Mouse (Mus musculus) kidney, postnatal 0 days (tissue): Measurements from ENCODE around the gene Sh3gl3. TPM values are rescaled to one million over a fixed set of nuclear protein-coding genes. Genes with fewer than 3 reads are reported as not detected.
A peak's percentile ranks its signal among the peaks of the same experiment; 100 is the strongest.

Experiments
- ATAC-seq: fragments of 200-750 bp; cut with Nextera tagmentation; replicated peaks from 2 replicates; pipeline ENCODE4 v1.8.0; 2017; ENCODE audit warnings: low read depth, moderate number of reproducible peaks, moderate TSS enrichment, moderate library complexity; ENCODE audit not compliant: low FRiP score
- DNase-seq: peaks from one replicate; pipeline ENCODE4 v3.0.0-alpha.2; 2016; ENCODE audit warnings: low spot score
- H3K27ac ChIP-seq: fragments of 300-500 bp; sonication (generic); 2 replicates; pipeline ENCODE4 v1.5.1; 2014; ENCODE audit warnings: mild to moderate bottlenecking
- H3K27me3 ChIP-seq: fragments of 300-500 bp; sonication (generic); 2 replicates; pipeline ENCODE4 v1.6.1; 2014; ENCODE audit warnings: low read length, mixed read lengths; ENCODE audit not compliant: insufficient read depth
- H3K36me3 ChIP-seq: fragments of 300-500 bp; sonication (generic); 2 replicates; pipeline ENCODE4 v1.6.1; 2014; ENCODE audit warnings: low read length, mixed read lengths; ENCODE audit not compliant: insufficient read depth
- H3K4me1 ChIP-seq: fragments of 300-500 bp; sonication (generic); replicated peaks from 2 replicates; pipeline ENCODE4 v1.6.1; 2014; ENCODE audit warnings: antibody characterized with exemption, low read length, mixed read lengths; ENCODE audit not compliant: insufficient read depth
- H3K4me2 ChIP-seq: fragments of 300-500 bp; sonication (generic); 2 replicates; pipeline ENCODE4 v1.6.1; 2014; ENCODE audit warnings: mild to moderate bottlenecking, low read length, moderate library complexity, mixed read lengths
- H3K4me3 ChIP-seq: fragments of 300-500 bp; sonication (generic); replicated peaks from 2 replicates; pipeline ENCODE4 v1.5.1; 2014; ENCODE audit warnings: low read depth, low read length
- H3K9ac ChIP-seq: fragments of 300-500 bp; sonication (generic); 2 replicates; pipeline ENCODE4 v1.6.1; 2014; ENCODE audit warnings: low read depth, low read length
- H3K9me3 ChIP-seq: fragments of 300-500 bp; sonication (generic); replicated peaks from 2 replicates; pipeline ENCODE4 v1.6.1; 2016; ENCODE audit warnings: low read length, inconsistent platforms, mixed read lengths
- CTCF ChIP-seq: IDR thresholded peaks from 2 replicates; pipeline ENCODE4 v1.5.1; 2016; ENCODE audit warnings: antibody characterized with exemption, low read depth, mild to moderate bottlenecking, moderate library complexity
- WGBS: fragments of 180-500 bp; shearing (Covaris S2); extraction: QIAGEN DNeasy Blood & Tissue Kit; methylation state at CpG from one replicate; pipeline ENCODE4 v1.1.7; 2014; 5-methylcytosine and 5-hydroxymethylcytosine counted together
- polyA plus RNA-seq: library from polyadenylated mRNA; unstranded; fragments of >200 nt; fragmentation: Nextera tagmentation; extraction: Ambion mirVana; gene quantifications from 2 replicates; pipeline ENCODE4 v1.2.1, GENCODE M21; 2015

Sh3gl3 gene
- polyA plus RNA-seq, 1 experiment from 2014 or later: 16.4 TPM

- H3K4me1 ChIP-seq: 0 out of 2 replicates have a peak, but pooled peaks cover 3% of the 10 kb centered on the region
- WGBS: 61% methylated on average over 1 of the region's 1 CpGs
- ATAC-seq (no peak), DNase-seq (no peak)
- peaks cover 32% of the 10 kb centered on the region for H3K27me3 ChIP-seq
- no peak overlapping the region for H3K27ac ChIP-seq
- no peak for TF ChIP-seq CTCF
- no peak overlapping the region for H3K9ac ChIP-seq
- no peaks in the 10 kb centered on the region for H3K36me3 ChIP-seq
- H3K9me3 ChIP-seq: no peaks in the 10 kb centered on the region
- no peak overlapping the region for H3K4me3 ChIP-seq
- H3K4me2 ChIP-seq: no peak overlapping the region
Observed at GRCm38 (mm10) chr7:82334000-82334399, 160.4 kb downstream of the Sh3gl3 start.

GRCm38 (mm10) chr7:82335211-82336121 is 161.8 kb downstream of the Sh3gl3 start, which contains the start of gene Adamtsl3:
Adamtsl3 (plus strand) TSS chr7:82335694.
- Histone ChIP-seq H3K9me3 (no peaks in the 10 kb centered on the region), H3K4me3 (peak within 1 kb of the TSS; percentile 45), H3K27ac (no peak within 1 kb of the TSS), H3K4me1 (0 out of 2 replicates have a peak, but pooled peaks cover 3% of the 10 kb centered on the region), H3K9ac (peak within 1 kb of the TSS; percentile 27; the same call in 1 of the 2 replicates), H3K4me2 (peak within 1 kb of the TSS; percentile 77), H3K27me3 (peaks cover 32% of the 10 kb centered on the region), H3K36me3 (no peaks in the 10 kb centered on the region)
- peak; percentile 28 for DNase-seq
- under 1% methylated on average over 79 of the region's 95 CpGs for WGBS
- no peak for TF ChIP-seq CTCF
- ATAC-seq: peak; percentile 55; the same call in 1 of the 2 replicates

GRCm38 (mm10) chr7:82336132-82336531 is 162.5 kb downstream of the Sh3gl3 start:
- WGBS: under 1% methylated on average over 34 of the region's 34 CpGs
- H3K4me2 ChIP-seq: peak overlapping the region; percentile 77
- 0 out of 2 replicates have a peak, but pooled peaks have one; percentile 19 for TF ChIP-seq CTCF
- ATAC-seq (peak; percentile 65), DNase-seq (peak; percentile 78)
- H3K36me3 ChIP-seq: no peaks in the 10 kb centered on the region
- no peaks in the 10 kb centered on the region for H3K9me3 ChIP-seq
- H3K9ac ChIP-seq: no peak overlapping the region
- H3K27me3 ChIP-seq: peaks cover 32% of the 10 kb centered on the region
- H3K27ac ChIP-seq: no peak overlapping the region
- H3K4me3 ChIP-seq: peak overlapping the region; percentile 45
- 0 out of 2 replicates have a peak, but pooled peaks cover 3% of the 10 kb centered on the region for H3K4me1 ChIP-seq

GRCm38 (mm10) chr7:82338121-82338520 is 164.5 kb downstream of the Sh3gl3 start:
- Histone ChIP-seq H3K4me2 (no peak overlapping the region), H3K9ac (no peak overlapping the region), H3K9me3 (no peaks in the 10 kb centered on the region), H3K27ac (no peak overlapping the region), H3K4me1 (0 out of 2 replicates have a peak, but pooled peaks cover 6% of the 10 kb centered on the region), H3K36me3 (no peaks in the 10 kb centered on the region), H3K4me3 (no peak overlapping the region), H3K27me3 (peaks cover 32% of the 10 kb centered on the region)
- ATAC-seq (no peak), DNase-seq (no peak)
- 73% methylated on average over 9 of the region's 9 CpGs for WGBS
- TF ChIP-seq CTCF: no peak

- 73% methylated on average over 4 of the region's 4 CpGs for WGBS
- no peak overlapping the region for H3K4me2 ChIP-seq
- peaks cover 32% of the 10 kb centered on the region for H3K27me3 ChIP-seq
- no peak for DNase-seq
- no peak overlapping the region for H3K27ac ChIP-seq
- no peak for ATAC-seq
- no peaks in the 10 kb centered on the region for H3K36me3 ChIP-seq
- peak; percentile 38 for TF ChIP-seq CTCF
- H3K9ac ChIP-seq: no peak overlapping the region
- H3K4me3 ChIP-seq: no peak overlapping the region
- H3K4me1 ChIP-seq: 0 out of 2 replicates have a peak, but pooled peaks cover 6% of the 10 kb centered on the region
- H3K9me3 ChIP-seq: no peaks in the 10 kb centered on the region
Observed at GRCm38 (mm10) chr7:82338532-82338931, 164.9 kb downstream of the Sh3gl3 start.

GRCm38 (mm10) chr7:82339214-82339613 is 165.6 kb downstream of the Sh3gl3 start:
- H3K27me3 ChIP-seq: peaks cover 32% of the 10 kb centered on the region

More at GRCm38 (mm10) chr7:82339214-82339613, 165.6 kb downstream of the Sh3gl3 start:
- no peaks in the 10 kb centered on the region for H3K9me3 ChIP-seq
- no peaks in the 10 kb centered on the region for H3K36me3 ChIP-seq
- H3K4me1 ChIP-seq: 0 out of 2 replicates have a peak, but pooled peaks cover 6% of the 10 kb centered on the region
- peak; percentile 52 for TF ChIP-seq CTCF
- H3K9ac ChIP-seq: no peak overlapping the region
- H3K4me3 ChIP-seq: no peak overlapping the region
- H3K4me2 ChIP-seq: no peak overlapping the region
- DNase-seq (no peak), ATAC-seq (no peak)
- H3K27ac ChIP-seq: no peak overlapping the region
- WGBS: 59% methylated on average over 3 of the region's 3 CpGs
